Mouse (Mus musculus) adrenal gland, adult 10 weeks (tissue): Measurements from ENCODE around the gene Btbd2. TPM values are rescaled to one million over a fixed set of nuclear protein-coding genes. Genes with fewer than 3 reads are reported as not detected.

ENCODE experiments used
- polyA plus RNA-seq: library from polyadenylated mRNA; stranded (reverse); fragments of 350-450 nt; fragmentation: Illumina TruSeq; extraction: RNeasy Lipid Tissue Mini Kit (QIAGEN cat#74804); gene quantifications from one replicate; pipeline ENCODE4 v1.2.3, GENCODE M21; 2014; ENCODE audit warnings: low read depth, low replicate concordance

The Btbd2 gene
- 0.58 TPM for polyA plus RNA-seq

DNA sequence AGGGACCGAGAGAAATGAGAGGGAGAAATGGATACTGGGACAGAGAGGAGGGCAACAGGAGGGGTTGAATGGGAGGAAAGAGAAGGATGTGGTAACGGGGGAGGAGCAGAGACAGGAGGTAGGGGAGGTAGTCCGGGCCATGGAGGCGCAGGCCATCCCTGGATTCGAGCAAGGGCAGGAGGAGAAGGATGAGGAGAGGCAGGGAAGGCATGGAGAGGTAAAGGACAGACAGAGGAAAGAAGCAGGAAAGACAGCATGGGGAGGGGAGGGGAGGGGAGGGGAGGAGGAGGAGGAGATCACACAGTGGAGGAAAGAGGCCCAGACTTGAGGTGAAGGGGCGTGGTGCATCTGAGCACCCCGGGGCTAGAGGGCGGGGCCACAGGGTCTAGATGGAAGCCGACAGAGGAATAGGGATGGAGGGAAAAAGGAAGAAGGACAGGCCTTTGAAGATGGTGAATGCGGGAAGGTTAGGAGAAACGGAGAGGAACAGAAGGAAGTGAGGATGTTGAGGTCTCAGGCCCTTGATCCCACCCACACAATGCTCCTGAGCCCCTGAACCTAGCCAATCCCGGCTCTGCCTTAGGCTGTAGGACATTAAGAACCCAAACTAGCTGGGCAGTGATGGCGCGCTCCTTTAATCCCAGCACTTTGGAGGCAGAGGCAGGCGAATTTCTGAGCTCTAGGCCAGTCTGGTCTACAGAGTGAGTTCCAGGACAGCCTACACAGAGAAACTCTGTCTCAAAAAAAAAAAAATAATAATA, at the start of gene Btbd2:
Btbd2 (minus strand) TSS at position 209 of the 761 bp plus-strand sequence.

DNA sequence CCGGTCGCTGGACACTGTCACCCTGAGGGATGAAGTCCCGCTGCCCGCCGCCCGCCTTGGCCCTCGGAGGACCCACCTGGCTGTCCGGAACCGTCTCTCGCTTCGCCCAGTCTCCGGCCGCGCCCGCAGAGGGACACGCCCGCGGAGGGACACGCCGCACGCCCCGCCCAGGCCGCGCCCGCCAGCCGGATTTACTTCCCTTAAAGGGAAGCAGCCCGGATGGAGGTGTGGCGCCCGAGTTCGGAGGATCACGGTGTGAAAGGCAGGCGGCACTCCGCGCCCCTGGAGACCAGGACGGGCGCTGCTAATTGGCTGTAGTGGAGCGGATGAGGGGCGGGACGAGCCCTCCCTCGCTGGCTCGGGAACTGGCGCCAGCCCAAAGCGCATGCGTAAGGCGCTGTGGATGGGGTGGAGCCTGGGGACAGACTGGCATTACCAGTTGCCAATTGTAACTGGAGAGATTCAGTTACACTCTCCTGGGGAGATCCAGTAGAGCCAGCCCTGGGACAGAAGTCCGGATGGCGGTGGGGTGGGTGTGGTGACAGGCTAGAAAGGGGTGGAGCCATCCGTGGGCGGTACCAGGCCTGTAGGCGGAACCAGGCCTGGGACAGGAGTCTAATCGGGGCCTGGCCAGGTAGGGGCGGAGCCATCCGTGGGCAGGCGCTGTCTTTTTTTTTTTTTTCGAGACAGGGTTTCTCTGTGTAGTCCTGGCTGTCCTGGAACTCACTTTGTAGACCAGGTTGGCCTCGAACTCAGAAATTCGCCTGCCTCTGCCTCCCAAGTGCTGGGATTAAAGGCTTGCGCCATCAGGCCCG, 45.1 kb upstream of the Btbd2 start, which contains the start of the genes Mob3a and Izumo4:
Mob3a (minus strand) TSS at position 257 of the 815 bp plus-strand sequence.
Izumo4 (plus strand) TSS at position 464 of the 815 bp plus-strand sequence.

DNA sequence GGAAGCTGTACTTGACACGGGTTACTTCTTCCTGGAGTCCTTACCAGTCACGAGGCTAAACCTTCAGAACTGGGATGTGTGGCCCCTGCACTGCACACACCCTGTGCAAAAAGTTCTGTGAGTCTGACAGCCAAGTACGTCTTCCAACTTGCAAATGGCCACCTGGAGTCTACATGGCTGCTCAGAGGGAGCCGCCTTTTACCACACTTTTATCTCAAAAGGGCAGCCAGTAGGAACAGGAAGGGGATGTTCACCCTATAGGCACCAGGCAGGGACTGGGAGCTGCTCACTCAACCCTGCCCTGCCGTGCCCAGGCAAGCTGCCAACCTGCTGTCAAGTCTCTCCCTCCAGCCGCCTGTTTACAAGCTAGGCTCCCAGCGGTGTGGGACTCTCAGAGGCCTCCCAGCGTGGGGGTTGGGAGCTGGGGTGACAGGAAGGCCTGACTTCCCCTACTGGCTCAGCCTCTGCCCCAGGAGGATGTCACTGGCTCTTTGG, 21.1 kb upstream of the Btbd2 start, which contains the start of gene Mknk2:
Mknk2 (minus strand) TSS at position 171 of the 495 bp plus-strand sequence.

GRCm38 (mm10) chr10:80622661-80623456, 34.0 kb downstream of the Btbd2 start, which contains the start of gene Csnk1g2:
Gene Csnk1g2 (plus strand): TSS chr10:80622838.

DNA sequence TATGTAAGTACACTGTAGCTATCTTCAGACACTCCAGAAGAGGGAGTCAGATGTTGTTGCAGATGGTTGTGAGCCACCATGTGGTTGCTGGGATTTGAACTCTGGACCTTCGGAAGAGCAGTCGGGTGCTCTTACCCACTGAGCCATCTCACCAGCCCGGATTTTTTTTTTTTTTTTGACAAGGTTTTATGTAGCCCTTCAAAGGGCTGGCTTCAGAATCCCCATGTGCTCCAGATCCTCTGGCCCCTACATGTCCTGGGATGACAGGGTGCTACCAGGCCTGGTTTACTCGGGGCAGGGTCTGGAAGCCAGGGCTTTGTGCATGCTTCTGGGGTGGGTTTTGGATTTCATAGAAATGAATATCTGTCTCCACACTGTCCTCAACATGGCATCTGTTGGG, 51.1 kb downstream of the Btbd2 start, which contains the start of gene Gm49322:
Gm49322 (plus strand) TSS at position 301 of the 400 bp plus-strand sequence.

DNA sequence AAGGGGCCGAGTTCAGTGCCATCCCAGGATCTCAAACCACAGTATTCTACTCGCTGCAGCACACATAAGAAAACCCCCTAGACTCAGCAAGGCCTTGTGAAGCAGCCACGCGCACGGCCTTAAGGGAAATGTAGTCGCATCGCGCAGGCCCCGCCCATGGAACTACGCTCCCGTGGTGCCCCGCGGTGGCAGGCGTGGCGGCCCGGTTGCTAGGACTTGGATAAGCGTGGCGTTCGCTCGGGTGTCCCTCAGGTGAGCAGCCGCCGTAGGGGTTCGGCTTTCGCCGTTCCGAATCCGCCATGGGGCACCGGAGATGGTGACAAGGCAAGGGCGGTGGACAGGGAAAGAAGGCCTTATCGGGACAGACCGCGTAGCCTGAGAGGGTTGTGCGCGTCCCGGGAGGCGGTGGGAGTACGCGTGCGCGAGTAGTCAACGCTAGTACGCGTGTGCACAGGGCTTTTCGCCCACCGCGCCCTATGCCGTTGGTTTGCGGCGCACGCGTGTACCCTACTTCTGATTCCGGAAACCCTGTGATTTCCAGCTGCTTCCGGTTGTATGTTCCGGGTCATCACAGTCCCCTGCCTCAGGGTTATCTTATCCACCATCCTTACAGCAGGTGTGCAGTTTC, 54.1 kb downstream of the Btbd2 start, which contains the start of the genes Scamp4 and Adat3:
Scamp4 (plus strand) TSS at position 175 of the 628 bp plus-strand sequence.
Adat3 (plus strand) TSS at position 183 of the 628 bp plus-strand sequence.

Other genes starting within 250 kb of the Btbd2 start
- gene Tcf3, start 223.4 kb downstream of the Btbd2 start, polyA plus RNA-seq, result 3.1 TPM
- not detected for gene Onecut3, start 162.2 kb downstream of the Btbd2 start, polyA plus RNA-seq
- gene Atp8b3, start 117.9 kb downstream of the Btbd2 start, polyA plus RNA-seq, result not detected
- 0.52 TPM for gene Rexo1, start 95.5 kb downstream of the Btbd2 start, polyA plus RNA-seq
- gene Klf16, start 79.8 kb downstream of the Btbd2 start, polyA plus RNA-seq, result 1.2 TPM
- not detected for gene Abhd17a, start 66.7 kb downstream of the Btbd2 start, polyA plus RNA-seq
- 1.0 TPM for gene Scamp4, start 54.2 kb downstream of the Btbd2 start, polyA plus RNA-seq
- gene Adat3, start 54.2 kb downstream of the Btbd2 start, polyA plus RNA-seq, result not detected
- not detected for gene Gm49322, start 51.0 kb downstream of the Btbd2 start, polyA plus RNA-seq
- gene Csnk1g2, start 34.2 kb downstream of the Btbd2 start, polyA plus RNA-seq, result 2.0 TPM
- 3.6 TPM for gene Mknk2, start 21.0 kb upstream of the Btbd2 start, polyA plus RNA-seq
- 3.9 TPM for gene Mob3a, start 44.9 kb upstream of the Btbd2 start, polyA plus RNA-seq
- gene Izumo4, start 45.1 kb upstream of the Btbd2 start, polyA plus RNA-seq, result not detected
- gene Ap3d1, start 85.2 kb upstream of the Btbd2 start, polyA plus RNA-seq, result 9.3 TPM
- 3.6 TPM for gene Dot1l, start 98.1 kb upstream of the Btbd2 start, polyA plus RNA-seq
- 2.6 TPM for gene Sf3a2, start 141.1 kb upstream of the Btbd2 start, polyA plus RNA-seq
- gene Plekhj1, start 141.6 kb upstream of the Btbd2 start, polyA plus RNA-seq, result 2.5 TPM
- not detected for gene Amh, start 148.2 kb upstream of the Btbd2 start, polyA plus RNA-seq
- not detected for gene Jsrp1, start 156.4 kb upstream of the Btbd2 start, polyA plus RNA-seq
- 163 TPM for gene Oaz1, start 169.6 kb upstream of the Btbd2 start, polyA plus RNA-seq
- 0.76 TPM for gene Lingo3, start 187.0 kb upstream of the Btbd2 start, polyA plus RNA-seq
- gene Lsm7, start 198.1 kb upstream of the Btbd2 start, polyA plus RNA-seq, result 3.7 TPM
- not detected for gene Sppl2b, start 198.2 kb upstream of the Btbd2 start, polyA plus RNA-seq
- not detected for gene Tmprss9, start 214.8 kb upstream of the Btbd2 start, polyA plus RNA-seq
- gene Timm13, start 243.9 kb upstream of the Btbd2 start, polyA plus RNA-seq, result not detected